Mouse (Mus musculus) right cerebral cortex, postnatal 4 days (tissue): Measurements from ENCODE around the gene Dph5.

Experiments used
- DNase-seq: peaks from one replicate; pipeline ENCODE4 v3.0.0-alpha.2; 2022

Gene Dph5

GRCm38 (mm10) chr3:115957223-115957622 lies 69.6 kb downstream of the Dph5 start:
- DNase-seq, result no peak

- no peak for DNase-seq
Measured at GRCm38 (mm10) chr3:115961311-115962027, 73.8 kb downstream of the Dph5 start.

- DNase-seq, result no peak
Measured at GRCm38 (mm10) chr3:115962028-115962415, 74.4 kb downstream of the Dph5 start.

GRCm38 (mm10) chr3:115963597-115963996 lies 76.0 kb downstream of the Dph5 start:
- DNase-seq, result no peak

GRCm38 (mm10) chr3:115964071-115964470 lies 76.4 kb downstream of the Dph5 start:
- DNase-seq, result no peak

GRCm38 (mm10) chr3:115968745-115969530 lies 81.3 kb downstream of the Dph5 start:
- no peak for DNase-seq

GRCm38 (mm10) chr3:115971045-115971785 lies 83.6 kb downstream of the Dph5 start:
- no peak for DNase-seq

- DNase-seq, result no peak
Measured at GRCm38 (mm10) chr3:115971891-115972646, 84.4 kb downstream of the Dph5 start.

GRCm38 (mm10) chr3:115974228-115974627 lies 86.6 kb downstream of the Dph5 start:
- no peak for DNase-seq

- DNase-seq, result no peak
Measured at GRCm38 (mm10) chr3:115974995-115975394, 87.4 kb downstream of the Dph5 start.

- DNase-seq, result no peak
Measured at GRCm38 (mm10) chr3:115979000-115979399, 91.4 kb downstream of the Dph5 start.

- DNase-seq, result no peak
Measured at GRCm38 (mm10) chr3:115983217-115983616, 95.6 kb downstream of the Dph5 start.
